Mouse (Mus musculus): Measurements from ENCODE around the gene Frem1. TPM values are rescaled to one million over a fixed set of nuclear protein-coding genes. Genes with fewer than 3 reads are reported as not detected.

Gene Frem1
- polyA plus RNA-seq, 1 experiment, result 6.1 TPM

GRCm38 (mm10) chr4:83020759-83021555 is 31.2 kb downstream of the Frem1 start:
- no peak for TF ChIP-seq POLR2A (IDR thresholded peaks at IDR 0.05; ENCODE audit: borderline replicate concordance, extremely low read depth, insufficient read depth, insufficient read length, poor library complexity, severe bottlenecking)
- TF ChIP-seq CTCF (IDR thresholded peaks at IDR 0.05; ENCODE audit: borderline replicate concordance, extremely low read depth, insufficient read depth, insufficient read length), result no peak
- peak; percentile 54 for DNase-seq (ENCODE audit: low read depth)

GRCm38 (mm10) chr4:83018111-83019105 is 33.7 kb downstream of the Frem1 start:
- TF ChIP-seq POLR2A (IDR thresholded peaks at IDR 0.05; ENCODE audit: borderline replicate concordance, extremely low read depth, insufficient read depth, insufficient read length, poor library complexity, severe bottlenecking) (no peak), CTCF (IDR thresholded peaks at IDR 0.05; ENCODE audit: borderline replicate concordance, extremely low read depth, insufficient read depth, insufficient read length) (no peak)
- peak; percentile 59 for DNase-seq (ENCODE audit: low read depth)

- DNase-seq (ENCODE audit: low read depth), result no peak
- no peak for TF ChIP-seq POLR2A (IDR thresholded peaks at IDR 0.05; ENCODE audit: borderline replicate concordance, extremely low read depth, insufficient read depth, insufficient read length, poor library complexity, severe bottlenecking)
- TF ChIP-seq CTCF (IDR thresholded peaks at IDR 0.05; ENCODE audit: borderline replicate concordance, extremely low read depth, insufficient read depth, insufficient read length), result no peak
These were observed 37.6 kb downstream of the Frem1 start for GRCm38 (mm10) chr4:83014538-83014937.

GRCm38 (mm10) chr4:83004086-83004485 is 48.1 kb downstream of the Frem1 start:
- no peak for TF ChIP-seq POLR2A (IDR thresholded peaks at IDR 0.05; ENCODE audit: borderline replicate concordance, extremely low read depth, insufficient read depth, insufficient read length, poor library complexity, severe bottlenecking)

GRCm38 (mm10) chr4:82992042-82992441 is 60.1 kb downstream of the Frem1 start:
- peak; percentile 57 for DNase-seq (ENCODE audit: low read depth)
- TF ChIP-seq CTCF (IDR thresholded peaks at IDR 0.05; ENCODE audit: borderline replicate concordance, extremely low read depth, insufficient read depth, insufficient read length) (no peak), POLR2A (IDR thresholded peaks at IDR 0.05; ENCODE audit: borderline replicate concordance, extremely low read depth, insufficient read depth, insufficient read length, poor library complexity, severe bottlenecking) (no peak)

More at GRCm38 (mm10) chr4:83004086-83004485, 48.1 kb downstream of the Frem1 start:
- DNase-seq (ENCODE audit: low read depth), result no peak

- peak; percentile 65 for DNase-seq (ENCODE audit: low read depth)
- TF ChIP-seq POLR2A (IDR thresholded peaks at IDR 0.05; ENCODE audit: borderline replicate concordance, extremely low read depth, insufficient read depth, insufficient read length, poor library complexity, severe bottlenecking) (no peak), CTCF (IDR thresholded peaks at IDR 0.05; ENCODE audit: borderline replicate concordance, extremely low read depth, insufficient read depth, insufficient read length) (no peak)
These were observed 61.0 kb downstream of the Frem1 start for GRCm38 (mm10) chr4:82990973-82991695.

- no peak for TF ChIP-seq CTCF (IDR thresholded peaks at IDR 0.05; ENCODE audit: borderline replicate concordance, extremely low read depth, insufficient read depth, insufficient read length)
- no peak for TF ChIP-seq POLR2A (IDR thresholded peaks at IDR 0.05; ENCODE audit: borderline replicate concordance, extremely low read depth, insufficient read depth, insufficient read length, poor library complexity, severe bottlenecking)
- DNase-seq (ENCODE audit: low read depth), result peak; percentile 63
These were observed 79.8 kb downstream of the Frem1 start for GRCm38 (mm10) chr4:82972381-82972780.

GRCm38 (mm10) chr4:82970901-82971648 is 81.1 kb downstream of the Frem1 start:
- TF ChIP-seq CTCF (IDR thresholded peaks at IDR 0.05; ENCODE audit: borderline replicate concordance, extremely low read depth, insufficient read depth, insufficient read length) (no peak), POLR2A (IDR thresholded peaks at IDR 0.05; ENCODE audit: borderline replicate concordance, extremely low read depth, insufficient read depth, insufficient read length, poor library complexity, severe bottlenecking) (no peak)
- DNase-seq (ENCODE audit: low read depth), result peak; percentile 78

- TF ChIP-seq POLR2A (IDR thresholded peaks at IDR 0.05; ENCODE audit: borderline replicate concordance, extremely low read depth, insufficient read depth, insufficient read length, poor library complexity, severe bottlenecking) (no peak), CTCF (IDR thresholded peaks at IDR 0.05; ENCODE audit: borderline replicate concordance, extremely low read depth, insufficient read depth, insufficient read length) (no peak)
- no peak for DNase-seq (ENCODE audit: low read depth)
These were observed 91.1 kb downstream of the Frem1 start for GRCm38 (mm10) chr4:82961024-82961423.

- TF ChIP-seq POLR2A (IDR thresholded peaks at IDR 0.05; ENCODE audit: borderline replicate concordance, extremely low read depth, insufficient read depth, insufficient read length, poor library complexity, severe bottlenecking) (no peak), CTCF (IDR thresholded peaks at IDR 0.05; ENCODE audit: borderline replicate concordance, extremely low read depth, insufficient read depth, insufficient read length) (no peak)
- DNase-seq (ENCODE audit: low read depth), result peak; percentile 62
These were observed 94.2 kb downstream of the Frem1 start for GRCm38 (mm10) chr4:82957827-82958538.

Data from brain, embryonic 14.5 days (tissue).